Mouse (Mus musculus) liver, embryonic 11.5 days (tissue): ENCODE results near the gene Tuba3a. TPM values are rescaled to one million over a fixed set of nuclear protein-coding genes. Genes with fewer than 3 reads are reported as not detected.

Source experiments
- ATAC-seq: fragments of 200-750 bp; cut with Nextera tagmentation; replicated peaks from 2 replicates; pipeline ENCODE4 v1.8.0; 2017; ENCODE audit warnings: moderate number of reproducible peaks, mild to moderate bottlenecking, moderate TSS enrichment, moderate library complexity; ENCODE audit not compliant: low FRiP score
- DNase-seq: peaks from one replicate; pipeline ENCODE4 v3.0.0-alpha.2; 2017; ENCODE audit warnings: low spot score
- H3K27ac ChIP-seq: fragments of 300-500 bp; sonication (generic); 2 replicates; pipeline ENCODE4 v1.5.1; 2014; ENCODE audit warnings: mild to moderate bottlenecking, low read depth, low read length, control low read depth
- H3K27me3 ChIP-seq: fragments of 300-500 bp; sonication (generic); replicated peaks from 2 replicates; pipeline ENCODE4 v1.6.1; 2014; ENCODE audit warnings: low read length, mixed read lengths; ENCODE audit not compliant: control insufficient read depth, insufficient read depth
- H3K36me3 ChIP-seq: fragments of 300-500 bp; sonication (generic); 2 replicates; pipeline ENCODE4 v1.6.1; 2014; ENCODE audit warnings: mild to moderate bottlenecking, low read length, moderate library complexity, mixed read lengths; ENCODE audit not compliant: control insufficient read depth, insufficient read depth
- H3K4me1 ChIP-seq: fragments of 300-500 bp; sonication (generic); replicated peaks from 2 replicates; pipeline ENCODE4 v1.6.1; 2014; ENCODE audit warnings: low read length, mixed read lengths; ENCODE audit not compliant: control insufficient read depth, insufficient read depth
- H3K4me2 ChIP-seq: fragments of 300-500 bp; sonication (generic); 2 replicates; pipeline ENCODE4 v1.6.1; 2014; ENCODE audit warnings: mild to moderate bottlenecking, control low read depth, moderate library complexity
- H3K4me3 ChIP-seq: fragments of 300-500 bp; sonication (generic); 2 replicates; pipeline ENCODE4 v1.5.1; 2014; ENCODE audit warnings: low read depth, low read length, control low read depth
- H3K9ac ChIP-seq: fragments of 300-500 bp; sonication (generic); 2 replicates; pipeline ENCODE4 v1.6.1; 2014; ENCODE audit warnings: low read depth, low read length, control low read depth
- H3K9me3 ChIP-seq: fragments of 300-500 bp; sonication (generic); 2 replicates; pipeline ENCODE4 v1.6.1; 2016; ENCODE audit warnings: low read length, inconsistent platforms, mixed read lengths; ENCODE audit not compliant: control insufficient read depth
- WGBS: fragments of 180-500 bp; shearing (Covaris S2); extraction: QIAGEN DNeasy Blood & Tissue Kit; methylation state at CpG from one replicate; pipeline ENCODE4 v1.1.7; 2014; 5-methylcytosine and 5-hydroxymethylcytosine counted together
- polyA plus RNA-seq: library from polyadenylated mRNA; unstranded; fragments of >200 nt; fragmentation: Nextera tagmentation; extraction: Ambion mirVana; gene quantifications from 2 replicates; pipeline ENCODE4 v1.2.1, GENCODE M21; 2014

Gene Tuba3a
- polyA plus RNA-seq, 1 experiment from 2014 or later = not detected

DNA sequence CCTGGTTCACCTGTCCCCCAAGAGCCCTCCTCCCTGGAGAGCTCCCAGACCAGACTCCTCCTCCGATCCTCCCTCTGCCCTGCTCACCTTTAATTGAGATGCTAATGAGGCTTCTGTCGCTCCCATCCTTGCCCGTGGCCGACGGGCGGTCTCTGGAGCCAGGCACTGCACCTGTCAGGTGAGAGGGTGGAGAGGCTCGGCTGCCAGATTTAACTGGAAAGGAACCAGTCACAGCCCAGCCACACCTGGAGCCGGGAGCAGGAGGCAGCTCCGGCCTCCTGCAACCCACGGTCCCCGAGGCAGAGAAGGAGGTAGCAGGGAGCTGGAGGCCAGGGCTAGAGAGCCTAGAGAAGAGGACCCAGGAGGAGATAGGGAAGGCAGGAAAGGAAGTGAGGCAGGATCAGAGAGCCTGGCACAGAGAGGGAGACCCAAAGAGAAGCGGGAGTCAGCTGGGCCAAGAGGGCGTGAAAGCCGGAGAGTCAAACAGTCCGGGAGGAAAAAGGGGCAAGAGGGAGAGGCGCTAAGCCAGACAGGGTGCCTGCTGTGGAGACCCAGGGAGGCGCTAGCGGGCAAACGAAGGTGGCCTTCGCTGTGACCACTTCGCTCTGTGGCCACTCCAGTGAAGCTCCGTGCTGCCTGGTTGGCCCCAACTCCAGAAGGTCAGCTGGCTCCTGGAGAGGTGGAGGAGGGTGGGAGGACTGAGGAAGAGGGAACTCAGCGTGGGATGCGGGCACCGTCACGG, 35.4 kb upstream of the Tuba3a start:
- DNase-seq = no peak
- H3K4me3 ChIP-seq = 0 out of 2 replicates have a peak overlapping the region, but pooled peaks have one; percentile 10
- ATAC-seq = no peak
- 0 out of 2 replicates have a peak, but pooled peaks cover 3% of the 10 kb centered on the region for H3K4me1 ChIP-seq
- no peak overlapping the region for H3K4me2 ChIP-seq
- H3K9ac ChIP-seq = no peak overlapping the region
- 11% methylated on average over 26 of the region's 26 CpGs for WGBS
- H3K27me3 ChIP-seq = peaks cover 32% of the 10 kb centered on the region
- H3K9me3 ChIP-seq = no peaks in the 10 kb centered on the region
- no peaks in the 10 kb centered on the region for H3K36me3 ChIP-seq
- H3K27ac ChIP-seq = no peak overlapping the region

DNA sequence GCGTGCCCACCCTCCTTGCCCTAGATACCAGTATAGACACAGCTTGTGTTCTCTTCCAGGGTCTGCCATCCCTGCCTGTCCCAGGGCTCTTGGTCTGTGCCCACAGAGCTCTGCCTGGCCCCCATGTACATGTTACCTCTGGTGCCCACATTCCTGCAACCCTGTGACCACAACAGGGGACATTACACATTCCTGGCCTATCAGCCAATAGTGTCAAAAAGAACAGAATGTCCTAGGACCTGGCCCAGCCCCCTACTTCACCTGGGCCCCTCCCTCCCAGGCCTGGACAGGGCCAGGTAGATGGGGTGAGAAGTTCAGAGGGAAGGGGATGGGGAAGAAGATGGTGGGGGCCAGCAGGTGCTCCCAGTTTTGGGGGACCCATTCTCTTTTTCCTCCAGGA, 34.5 kb upstream of the Tuba3a start, which contains the start of gene Scnn1a:
TSS of gene Scnn1a (plus strand) at position 337 of the 400 bp plus-strand sequence.
- Histone ChIP-seq H3K36me3 (no peaks in the 10 kb centered on the region), H3K27ac (no peak within 1 kb of the TSS), H3K9ac (no peak within 1 kb of the TSS), H3K4me3 (0 out of 2 replicates have a peak within 1 kb of the TSS, but pooled peaks have one; percentile 10), H3K27me3 (peaks cover 32% of the 10 kb centered on the region), H3K4me1 (0 out of 2 replicates have a peak, but pooled peaks cover 3% of the 10 kb centered on the region), H3K4me2 (no peak within 1 kb of the TSS), H3K9me3 (no peaks in the 10 kb centered on the region)
- no peak for ATAC-seq
- no peak for DNase-seq
- 64% methylated on average over 1 of the region's 1 CpGs for WGBS

DNA sequence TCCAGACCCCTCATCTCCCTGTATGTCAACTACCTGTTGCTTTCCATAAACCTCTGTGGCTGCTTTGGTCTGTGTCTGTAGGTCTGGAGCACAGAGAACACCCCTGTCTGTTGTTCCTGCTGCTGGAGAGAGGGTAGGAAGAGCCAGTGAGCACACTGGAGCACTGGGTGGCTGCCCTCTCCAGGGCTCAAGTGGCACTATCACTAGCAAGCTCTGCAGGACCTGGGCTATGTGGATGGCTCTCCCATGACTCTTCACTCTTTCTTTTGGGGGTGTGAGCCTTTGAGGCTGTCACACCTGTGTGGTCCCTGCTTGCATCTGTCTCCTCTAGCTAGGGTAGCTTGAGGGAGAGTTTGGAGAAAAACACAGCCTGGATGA, 34.1 kb upstream of the Tuba3a start:
- Histone ChIP-seq H3K9me3 (no peaks in the 10 kb centered on the region), H3K27me3 (peaks cover 32% of the 10 kb centered on the region), H3K4me3 (no peak overlapping the region), H3K9ac (no peak overlapping the region), H3K27ac (no peak overlapping the region), H3K4me2 (no peak overlapping the region), H3K4me1 (0 out of 2 replicates have a peak, but pooled peaks cover 3% of the 10 kb centered on the region), H3K36me3 (no peaks in the 10 kb centered on the region)
- ATAC-seq (no peak), DNase-seq (no peak)

DNA sequence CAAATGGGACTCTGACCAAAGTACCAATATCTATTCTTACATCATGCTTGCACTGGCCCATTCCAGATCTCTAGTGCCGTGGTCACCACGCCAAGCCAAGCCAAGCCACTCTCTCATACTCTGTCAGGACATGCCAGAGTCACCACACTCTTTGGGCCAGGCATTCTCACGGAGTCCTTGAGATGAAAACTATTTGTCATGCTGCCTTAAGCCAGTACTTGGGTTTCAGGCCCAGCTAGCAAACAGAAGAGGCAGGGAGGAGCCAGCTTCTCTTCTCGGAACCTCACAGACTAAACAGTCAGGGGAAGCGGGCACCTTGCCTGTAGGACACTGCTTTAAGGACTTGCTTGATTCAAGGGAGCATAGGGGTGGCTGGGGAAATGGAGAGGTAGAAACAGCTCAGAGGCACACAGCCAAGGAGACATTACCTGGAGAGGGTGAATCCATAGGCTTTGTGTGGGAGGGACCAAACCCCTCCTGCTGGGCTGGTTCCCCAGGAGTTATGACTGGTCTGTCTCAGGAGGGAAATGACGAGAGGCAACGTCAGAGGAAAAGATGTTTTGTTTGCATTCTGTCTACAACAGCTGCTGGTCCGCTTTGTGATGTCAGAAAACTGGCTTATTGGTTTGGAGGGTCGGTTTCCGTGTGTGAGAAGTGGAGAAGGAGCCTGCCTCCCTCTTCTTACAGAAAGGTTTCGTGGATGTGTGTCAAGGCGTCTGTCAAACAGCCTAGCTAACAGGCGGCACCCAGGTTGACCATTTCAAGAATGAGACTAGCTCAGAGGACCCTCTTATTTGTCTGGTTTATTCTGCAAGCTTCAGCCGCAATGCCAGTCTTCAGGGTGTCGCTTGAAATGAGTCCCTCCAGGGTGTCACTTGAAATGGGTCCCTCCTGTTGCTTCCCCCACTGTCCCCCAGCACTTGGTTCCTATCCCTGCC, 33.4 kb upstream of the Tuba3a start:
- no peak for ATAC-seq
- peaks cover 32% of the 10 kb centered on the region for H3K27me3 ChIP-seq
- DNase-seq = no peak
- H3K4me1 ChIP-seq = 0 out of 2 replicates have a peak, but pooled peaks cover 3% of the 10 kb centered on the region
- no peak overlapping the region for H3K4me3 ChIP-seq
- H3K27ac ChIP-seq = no peak overlapping the region
- no peaks in the 10 kb centered on the region for H3K9me3 ChIP-seq
- H3K36me3 ChIP-seq = no peaks in the 10 kb centered on the region
- H3K4me2 ChIP-seq = no peak overlapping the region
- 63% methylated on average over 15 of the region's 15 CpGs for WGBS
- no peak overlapping the region for H3K9ac ChIP-seq

DNA sequence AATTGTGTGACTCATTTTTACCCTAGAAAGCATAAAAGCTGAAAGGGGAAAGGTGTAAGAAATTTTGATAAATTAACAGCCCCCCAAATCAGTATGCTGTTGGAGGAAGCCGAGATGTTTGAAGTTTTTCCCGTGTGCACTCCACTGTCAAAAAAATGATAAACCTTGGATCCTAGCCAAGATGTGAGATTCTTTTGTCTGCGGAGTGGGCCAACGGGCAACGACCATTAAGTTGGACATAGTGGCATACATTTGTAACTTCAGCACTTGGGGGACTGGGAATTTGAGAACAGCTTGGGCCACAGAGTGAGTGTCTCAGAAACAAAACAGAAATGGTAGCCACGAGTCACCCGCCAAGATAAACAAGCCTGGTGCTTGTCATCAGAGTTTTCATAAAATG, 31.2 kb upstream of the Tuba3a start:
- Histone ChIP-seq H3K36me3 (no peaks in the 10 kb centered on the region), H3K27me3 (peaks cover 20% of the 10 kb centered on the region), H3K4me1 (peaks cover 18% of the 10 kb centered on the region), H3K27ac (no peak overlapping the region), H3K9ac (no peak overlapping the region), H3K4me3 (no peak overlapping the region), H3K9me3 (no peaks in the 10 kb centered on the region), H3K4me2 (no peak overlapping the region)
- 73% methylated on average over 7 of the region's 7 CpGs for WGBS
- no peak for ATAC-seq
- no peak for DNase-seq

DNA sequence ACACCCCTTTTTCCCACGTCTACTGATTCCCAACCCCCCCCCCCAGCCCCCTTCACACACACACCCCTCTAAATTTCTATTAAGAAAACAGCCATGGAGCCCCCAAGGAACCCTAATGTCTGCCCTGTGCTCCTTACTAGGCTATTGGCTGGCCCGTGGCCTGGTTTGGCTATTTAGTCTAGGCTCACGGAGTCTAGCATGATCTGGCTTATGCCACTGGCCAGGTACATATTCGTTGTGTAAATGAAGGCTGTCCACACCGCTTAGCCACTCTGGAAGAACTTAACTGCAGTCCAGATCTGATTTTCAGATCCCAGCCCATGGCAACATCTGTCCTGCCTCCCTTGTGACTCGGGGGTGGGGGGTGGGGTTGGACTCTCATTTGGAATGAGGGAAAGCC, 28.9 kb upstream of the Tuba3a start:
- Histone ChIP-seq H3K9me3 (no peaks in the 10 kb centered on the region), H3K4me1 (peaks cover 15% of the 10 kb centered on the region), H3K4me2 (no peak overlapping the region), H3K36me3 (no peaks in the 10 kb centered on the region; the same call in 1 of the 2 replicates), H3K9ac (no peak overlapping the region), H3K27me3 (no peaks in the 10 kb centered on the region), H3K27ac (no peak overlapping the region), H3K4me3 (no peak overlapping the region)
- ATAC-seq (no peak), DNase-seq (no peak)
- 72% methylated on average over 6 of the region's 6 CpGs for WGBS

DNA sequence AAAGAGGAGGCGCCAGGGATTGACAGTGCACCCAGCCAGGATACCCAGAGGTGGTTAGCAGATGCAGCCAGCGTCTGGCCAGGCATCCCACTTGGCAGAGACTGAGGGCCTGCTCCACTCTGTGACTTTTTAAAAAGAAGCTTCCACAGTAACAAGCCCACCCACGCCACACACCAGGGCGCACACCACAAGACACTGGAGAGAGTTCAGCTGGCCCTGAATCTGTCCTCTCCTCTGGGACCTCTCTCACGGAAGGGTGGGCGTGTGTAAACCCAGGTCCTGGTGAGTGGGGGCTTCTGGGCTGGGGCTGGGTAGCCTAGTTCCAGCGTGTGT, 28.4 kb upstream of the Tuba3a start:
- peak overlapping the region; percentile 77 for H3K4me2 ChIP-seq
- H3K27me3 ChIP-seq = no peaks in the 10 kb centered on the region
- H3K27ac ChIP-seq = peak overlapping the region; percentile 62; the same call in 1 of the 2 replicates
- H3K9me3 ChIP-seq = no peaks in the 10 kb centered on the region
- peak overlapping the region; percentile 60 for H3K4me3 ChIP-seq
- peak overlapping the region; percentile 72 for H3K9ac ChIP-seq
- peak; percentile 21 for ATAC-seq
- no peak for DNase-seq
- 58% methylated on average over 7 of the region's 7 CpGs for WGBS
- peaks cover 15% of the 10 kb centered on the region for H3K4me1 ChIP-seq
- H3K36me3 ChIP-seq = no peaks in the 10 kb centered on the region; the same call in 1 of the 2 replicates

DNA sequence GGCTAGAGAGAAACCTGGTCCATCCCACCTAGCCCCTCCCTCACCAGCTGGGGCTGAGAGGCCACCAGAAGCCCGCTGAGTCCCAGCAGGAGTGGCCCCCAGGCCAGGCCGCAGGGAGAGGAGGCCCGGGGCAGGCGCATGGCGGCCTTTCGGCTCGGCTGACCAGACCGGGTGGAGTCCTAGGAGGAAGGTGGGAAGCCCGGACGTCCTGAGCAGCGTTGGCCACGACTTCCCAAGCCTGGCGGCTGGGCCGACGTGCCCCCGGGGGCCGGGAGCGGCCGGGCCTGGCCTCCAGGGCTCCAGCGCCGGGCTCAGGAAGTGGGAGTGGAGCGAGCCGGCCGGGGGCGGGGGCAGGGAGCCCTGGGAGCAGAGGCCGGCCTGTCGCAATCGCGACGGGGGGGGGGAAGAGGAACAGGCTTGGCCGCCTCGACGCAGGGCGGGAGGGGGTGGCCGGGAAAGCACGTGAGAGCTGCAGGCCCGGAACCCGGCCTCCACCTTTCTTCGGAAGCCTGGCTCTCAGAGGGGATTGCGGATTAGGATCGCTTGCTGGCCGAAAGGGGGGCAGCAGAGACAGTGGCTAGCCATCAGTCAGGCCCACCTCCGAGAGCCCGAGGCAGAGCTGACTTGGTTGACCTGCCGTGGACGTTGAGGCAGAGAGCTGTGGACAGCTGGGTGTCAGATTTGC, 27.8 kb upstream of the Tuba3a start, which contains the start of gene Ltbr:
TSS of gene Ltbr (minus strand) at position 340 of the 685 bp plus-strand sequence.
- no peaks in the 10 kb centered on the region for H3K9me3 ChIP-seq
- peak within 1 kb of the TSS; percentile 62 for H3K27ac ChIP-seq
- WGBS = under 1% methylated on average over 34 of the region's 46 CpGs
- peak within 1 kb of the TSS; percentile 60 for H3K4me3 ChIP-seq
- ATAC-seq (peak; percentile 77), DNase-seq (peak; percentile 81)
- H3K36me3 ChIP-seq = no peaks in the 10 kb centered on the region; the same call in none of the 2 replicates
- peak within 1 kb of the TSS; percentile 72 for H3K9ac ChIP-seq
- peaks cover 16% of the 10 kb centered on the region for H3K4me1 ChIP-seq
- H3K4me2 ChIP-seq = peak within 1 kb of the TSS; percentile 77
- H3K27me3 ChIP-seq = no peaks in the 10 kb centered on the region
